Mouse (Mus musculus): ENCODE measurements around the gene Ceacam2. TPM values are rescaled to one million over a fixed set of nuclear protein-coding genes. Genes with fewer than 3 reads are reported as not detected.
A peak's percentile ranks its signal among the peaks of the same experiment; 100 is the strongest.
"Not testable (repeated sequence)": the region's sequence is repeated elsewhere in the genome, so short reads cannot be mapped to it uniquely, and the experiment has no call there.

Gene Ceacam2
- polyA plus RNA-seq, 1 experiment from 2014 or later = 0.16 TPM

- H3K9me3 ChIP-seq; H3K36me3 ChIP-seq; H3K27ac ChIP-seq; H3K9ac ChIP-seq; H3K4me2 ChIP-seq; H3K27me3 ChIP-seq; H3K4me1 ChIP-seq (replicated peaks); H3K4me3 ChIP-seq; ATAC-seq (ENCODE audit: low FRiP score): not testable (repeated sequence)
- 100% methylated on average over 1 of the region's 1 CpGs for WGBS
These were observed 297 bp upstream of the Ceacam2 start for GRCm38 (mm10) chr7:25539954-25540353.

GRCm38 (mm10) chr7:25530837-25531236, 8.8 kb downstream of the Ceacam2 start:
- H3K4me2 ChIP-seq = no peak overlapping the region
- no peaks in the 10 kb centered on the region for H3K4me1 ChIP-seq (replicated peaks)
- H3K9ac ChIP-seq = no peak overlapping the region
- H3K27ac ChIP-seq = no peak overlapping the region
- WGBS = 78% methylated on average over 2 of the region's 2 CpGs
- ATAC-seq (ENCODE audit: low FRiP score) = no peak
- H3K36me3 ChIP-seq = no peaks in the 10 kb centered on the region
- no peak overlapping the region for H3K4me3 ChIP-seq
- no peaks in the 10 kb centered on the region for H3K27me3 ChIP-seq
- no peaks in the 10 kb centered on the region for H3K9me3 ChIP-seq

- ATAC-seq (ENCODE audit: low FRiP score) = peak; percentile 65
- H3K4me2 ChIP-seq; H3K9me3 ChIP-seq; H3K27me3 ChIP-seq; H3K36me3 ChIP-seq; H3K4me1 ChIP-seq (replicated peaks); H3K27ac ChIP-seq; H3K9ac ChIP-seq; H3K4me3 ChIP-seq: not testable (repeated sequence)
- WGBS = 82% methylated on average over 3 of the region's 5 CpGs
These were observed 23.4 kb downstream of the Ceacam2 start for GRCm38 (mm10) chr7:25516070-25516777.

DNA sequence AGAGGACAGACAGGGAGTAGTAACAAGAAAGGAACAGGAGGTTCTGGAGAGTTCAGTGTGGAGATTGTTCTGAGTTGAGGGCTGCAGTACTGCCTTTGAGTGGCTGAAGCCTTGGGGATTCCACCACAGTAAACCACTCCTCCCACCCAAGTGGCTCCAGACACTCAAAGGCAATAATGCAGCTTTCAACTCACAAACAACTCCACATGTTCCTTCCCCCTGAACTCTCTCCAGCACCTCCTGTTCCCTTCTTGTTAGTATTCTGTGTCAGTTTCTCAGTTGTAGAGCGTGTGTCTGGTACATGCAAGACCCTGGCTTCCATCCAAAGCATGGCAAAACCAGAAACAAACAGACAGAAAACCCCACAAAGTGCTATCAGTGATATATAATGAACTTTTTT, 24.0 kb downstream of the Ceacam2 start:
- H3K9ac ChIP-seq; H3K4me3 ChIP-seq; H3K27ac ChIP-seq; H3K36me3 ChIP-seq; H3K4me1 ChIP-seq (replicated peaks); H3K9me3 ChIP-seq; H3K4me2 ChIP-seq; H3K27me3 ChIP-seq: not testable (repeated sequence)
- peak; percentile 74 for ATAC-seq (ENCODE audit: low FRiP score)
- WGBS = 56% methylated on average over 1 of the region's 1 CpGs

DNA sequence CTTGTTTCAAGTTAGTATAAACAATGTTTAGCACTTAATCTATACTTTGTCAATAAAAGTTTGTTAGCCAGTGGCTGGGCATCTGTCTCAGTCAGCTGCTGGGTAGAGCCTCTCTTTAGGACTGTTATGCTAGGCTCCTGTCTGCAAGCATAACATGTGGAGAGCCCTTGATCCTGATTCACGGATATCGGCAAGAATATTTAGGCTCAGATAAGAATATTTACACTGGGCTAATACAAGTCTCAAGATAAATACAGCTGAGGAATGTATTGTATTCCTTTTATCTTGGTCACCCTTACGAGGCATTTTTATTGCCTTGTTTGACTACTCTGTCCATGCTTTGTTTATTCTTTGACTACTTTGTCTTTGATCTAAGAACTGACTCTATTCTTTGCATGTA, 29.7 kb downstream of the Ceacam2 start:
- H3K36me3 ChIP-seq = no peaks in the 10 kb centered on the region
- H3K9ac ChIP-seq = no peak overlapping the region
- 76% methylated on average over 3 of the region's 3 CpGs for WGBS
- no peak overlapping the region for H3K4me3 ChIP-seq
- no peaks in the 10 kb centered on the region for H3K9me3 ChIP-seq
- no peaks in the 10 kb centered on the region for H3K27me3 ChIP-seq
- no peak for ATAC-seq (ENCODE audit: low FRiP score)
- H3K4me2 ChIP-seq = no peak overlapping the region
- H3K4me1 ChIP-seq (replicated peaks) = no peaks in the 10 kb centered on the region
- no peak overlapping the region for H3K27ac ChIP-seq

GRCm38 (mm10) chr7:25494649-25495048, 45.0 kb downstream of the Ceacam2 start:
- H3K27ac ChIP-seq = no peak overlapping the region
- H3K27me3 ChIP-seq = no peaks in the 10 kb centered on the region
- ATAC-seq (ENCODE audit: low FRiP score) = no peak
- no peak overlapping the region for H3K4me2 ChIP-seq
- no peak overlapping the region for H3K9ac ChIP-seq
- no peaks in the 10 kb centered on the region for H3K9me3 ChIP-seq
- 86% methylated on average over 1 of the region's 1 CpGs for WGBS
- H3K36me3 ChIP-seq = no peaks in the 10 kb centered on the region
- H3K4me1 ChIP-seq (replicated peaks) = no peaks in the 10 kb centered on the region
- no peak overlapping the region for H3K4me3 ChIP-seq

- H3K27me3 ChIP-seq; H3K9ac ChIP-seq; H3K4me3 ChIP-seq; H3K4me1 ChIP-seq (replicated peaks); H3K4me2 ChIP-seq; H3K27ac ChIP-seq; H3K36me3 ChIP-seq; ATAC-seq (ENCODE audit: low FRiP score); H3K9me3 ChIP-seq: not testable (repeated sequence)
- no CpG with 5 or more reads among the region's 1 CpGs for WGBS
These were observed 49.0 kb downstream of the Ceacam2 start for GRCm38 (mm10) chr7:25490698-25491097.

GRCm38 (mm10) chr7:25489382-25489781, 50.3 kb downstream of the Ceacam2 start:
- not testable (repeated sequence) for H3K27me3 ChIP-seq; H3K36me3 ChIP-seq; H3K9ac ChIP-seq; H3K27ac ChIP-seq; H3K4me2 ChIP-seq; H3K4me3 ChIP-seq; ATAC-seq (ENCODE audit: low FRiP score); H3K9me3 ChIP-seq; H3K4me1 ChIP-seq (replicated peaks)
- WGBS = 91% methylated on average over 3 of the region's 3 CpGs

GRCm38 (mm10) chr7:25486186-25486585, 53.5 kb downstream of the Ceacam2 start:
- Histone ChIP-seq H3K9me3 (no peaks in the 10 kb centered on the region), H3K9ac (no peak overlapping the region), H3K4me2 (no peak overlapping the region), H3K27ac (no peak overlapping the region), H3K4me3 (no peak overlapping the region), H3K4me1 (replicated peaks) (no peaks in the 10 kb centered on the region), H3K27me3 (no peaks in the 10 kb centered on the region), H3K36me3 (no peaks in the 10 kb centered on the region)
- 9% methylated on average over 1 of the region's 1 CpGs for WGBS
- ATAC-seq (ENCODE audit: low FRiP score) = no peak

DNA sequence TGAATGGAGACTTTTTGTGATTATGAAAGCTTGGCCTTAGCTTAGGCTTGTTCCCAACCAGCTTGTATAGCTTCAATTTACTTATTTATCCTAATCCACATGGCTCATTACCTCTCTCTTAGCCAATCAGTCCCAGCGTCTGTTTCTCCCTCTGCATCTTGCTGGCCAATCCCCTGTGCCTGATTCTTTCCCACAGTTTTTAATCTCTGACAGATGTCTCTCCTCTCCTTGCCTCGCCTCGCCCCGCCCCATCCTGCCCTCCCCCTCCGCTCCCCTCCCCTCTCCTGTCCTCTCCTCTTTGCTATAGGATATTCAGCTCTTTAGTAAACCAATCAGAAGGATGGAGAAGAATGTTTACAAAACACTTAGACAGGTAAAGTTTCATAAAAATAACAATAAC, 54.6 kb downstream of the Ceacam2 start:
- Histone ChIP-seq H3K4me2 (no peak overlapping the region), H3K4me3 (no peak overlapping the region), H3K9me3 (no peaks in the 10 kb centered on the region), H3K27me3 (no peaks in the 10 kb centered on the region), H3K4me1 (replicated peaks) (no peaks in the 10 kb centered on the region), H3K9ac (no peak overlapping the region), H3K27ac (no peak overlapping the region), H3K36me3 (no peaks in the 10 kb centered on the region)
- no peak for ATAC-seq (ENCODE audit: low FRiP score)
- WGBS = 65% methylated on average over 5 of the region's 5 CpGs

- Histone ChIP-seq H3K36me3 (no peaks in the 10 kb centered on the region), H3K9ac (no peak overlapping the region), H3K4me2 (no peak overlapping the region), H3K27me3 (no peaks in the 10 kb centered on the region), H3K4me3 (no peak overlapping the region), H3K9me3 (no peaks in the 10 kb centered on the region), H3K4me1 (replicated peaks) (no peaks in the 10 kb centered on the region), H3K27ac (no peak overlapping the region)
- WGBS = 85% methylated on average over 8 of the region's 8 CpGs
- no peak for ATAC-seq (ENCODE audit: low FRiP score)
These were observed 56.4 kb downstream of the Ceacam2 start for GRCm38 (mm10) chr7:25483133-25483735.

DNA sequence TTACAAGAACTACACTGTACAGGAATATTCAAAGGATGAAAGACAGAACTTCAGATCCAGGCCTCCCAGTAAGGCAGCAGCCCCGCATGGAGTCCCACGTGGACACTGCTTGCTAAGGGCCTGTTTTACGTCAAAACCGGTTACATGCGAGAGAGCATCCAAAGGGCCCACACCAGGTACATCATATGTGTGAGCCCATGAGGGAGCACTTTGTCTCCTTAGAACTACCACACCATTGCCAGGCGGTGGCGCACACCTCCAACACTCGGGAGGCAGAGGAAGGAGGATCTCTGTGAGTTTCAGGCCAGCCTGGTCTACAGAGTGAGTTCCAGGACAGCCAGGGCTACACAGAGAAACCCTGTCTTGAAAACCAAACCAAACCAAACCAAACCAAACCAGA, 58.9 kb downstream of the Ceacam2 start:
- not testable (repeated sequence) for H3K36me3 ChIP-seq; H3K27me3 ChIP-seq; H3K4me2 ChIP-seq; H3K4me3 ChIP-seq; H3K9ac ChIP-seq; H3K4me1 ChIP-seq (replicated peaks); ATAC-seq (ENCODE audit: low FRiP score); H3K27ac ChIP-seq; H3K9me3 ChIP-seq
- 65% methylated on average over 8 of the region's 8 CpGs for WGBS

- Histone ChIP-seq H3K27ac (no peak overlapping the region), H3K27me3 (no peaks in the 10 kb centered on the region), H3K9me3 (no peaks in the 10 kb centered on the region), H3K4me3 (no peak overlapping the region), H3K4me2 (no peak overlapping the region), H3K4me1 (replicated peaks) (no peaks in the 10 kb centered on the region), H3K36me3 (no peaks in the 10 kb centered on the region), H3K9ac (no peak overlapping the region)
- WGBS = 0% methylated on average over 1 of the region's 1 CpGs
- ATAC-seq (ENCODE audit: low FRiP score) = no peak
These were observed 60.2 kb downstream of the Ceacam2 start for GRCm38 (mm10) chr7:25479440-25479839.

Data from hindbrain, embryonic 13.5 days (tissue).